Mouse (Mus musculus): ENCODE measurements around the gene Thy1. TPM values are rescaled to one million over a fixed set of nuclear protein-coding genes. Genes with fewer than 3 reads are reported as not detected.

The Thy1 gene
- total RNA-seq, 1 experiment, result 10.2 TPM

DNA sequence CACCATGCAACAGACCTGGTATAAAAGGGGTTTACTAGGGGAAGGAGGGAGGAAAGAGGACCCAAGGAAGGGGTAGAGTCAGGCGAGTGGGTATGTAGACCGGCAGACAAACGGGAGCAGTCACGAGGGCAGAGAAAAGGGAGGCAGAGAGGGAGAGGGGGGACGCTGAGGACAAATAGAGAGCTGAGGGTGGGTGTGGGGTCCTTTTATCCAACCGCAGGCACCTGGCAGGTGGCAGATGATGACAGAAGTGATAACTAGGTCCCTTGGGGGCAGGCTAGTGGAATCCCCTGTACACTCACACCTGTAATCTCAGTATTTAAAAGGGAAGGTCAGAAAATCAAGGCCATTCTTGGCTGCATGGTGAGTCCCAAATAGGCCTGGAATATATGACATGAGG is 31.0 kb upstream of the Thy1 start:
- Histone ChIP-seq H3K4me3 (ENCODE audit: insufficient read depth in 1 of 2, low read depth in 1 of 2, low read length in 2 of 2, poor library complexity in 1 of 2, severe bottlenecking in 1 of 2) (no peak overlapping the region), H3K27ac (ENCODE audit: insufficient read depth, low read depth, low read length, poor library complexity, severe bottlenecking) (no peak overlapping the region), H3K9me3 (ENCODE audit: control insufficient read depth, insufficient read depth, low read depth, low read length) (no peaks in the 10 kb centered on the region), H3K4me1 (ENCODE audit: control insufficient read depth in 2 of 2, insufficient read depth in 2 of 2, low read length in 2 of 2, poor library complexity in 1 of 2) (peaks cover 0 to 2% of the 10 kb centered on the region in 2 experiments; a peak in 1 of 4 replicates), H3K36me3 (ENCODE audit: control insufficient read depth, insufficient read depth, low read length, poor library complexity, severe bottlenecking) (no peaks in the 10 kb centered on the region), H3K9ac (ENCODE audit: insufficient read depth, low read depth, low read length, poor library complexity, severe bottlenecking) (no peak overlapping the region)
- no peak for TF ChIP-seq HCFC1 (IDR thresholded peaks at IDR 0.05; ENCODE audit: borderline replicate concordance, insufficient read depth, low read length)
- TF ChIP-seq MAFK (IDR thresholded peaks at IDR 0.05; ENCODE audit: insufficient read depth, low read depth, low read length), result no peak
- no peak for TF ChIP-seq ZNF384 (IDR thresholded peaks at IDR 0.05; ENCODE audit: low read depth, low read length)
- TF ChIP-seq CHD2 (IDR thresholded peaks at IDR 0.05; ENCODE audit: low read depth, low read length), result no peak
- TF ChIP-seq ZC3H11A (IDR thresholded peaks at IDR 0.05; ENCODE audit: borderline replicate concordance, low read depth, low read length), result no peak
- in situ Hi-C loops (cut with MboI; ENCODE audit: low sequenced_read_pairs in 2 of 2, unreplicated experiment in 2 of 2), result no loop called here
- DNase-seq (ENCODE audit: low read depth, low spot score), result no peak

GRCm38 (mm10) chr9:44012761-44013301 is 30.4 kb upstream of the Thy1 start:
- Histone ChIP-seq H3K9ac (ENCODE audit: insufficient read depth, low read depth, low read length, poor library complexity, severe bottlenecking) (no peak overlapping the region; the same call in 1 of the 2 replicates), H3K36me3 (ENCODE audit: control insufficient read depth, insufficient read depth, low read length, poor library complexity, severe bottlenecking) (no peaks in the 10 kb centered on the region), H3K4me3 (ENCODE audit: insufficient read depth in 1 of 2, low read depth in 1 of 2, low read length in 2 of 2, poor library complexity in 1 of 2, severe bottlenecking in 1 of 2) (no peak overlapping the region), H3K4me1 (ENCODE audit: control insufficient read depth in 2 of 2, insufficient read depth in 2 of 2, low read length in 2 of 2, poor library complexity in 1 of 2) (peaks cover 0 to 2% of the 10 kb centered on the region in 2 experiments; a peak in 1 of 4 replicates), H3K27ac (ENCODE audit: insufficient read depth, low read depth, low read length, poor library complexity, severe bottlenecking) (no peak overlapping the region), H3K9me3 (ENCODE audit: control insufficient read depth, insufficient read depth, low read depth, low read length) (no peaks in the 10 kb centered on the region)
- no peak for DNase-seq (ENCODE audit: low read depth, low spot score)
- in situ Hi-C loops (cut with MboI; ENCODE audit: low sequenced_read_pairs in 2 of 2, unreplicated experiment in 2 of 2), result no loop called here
- no peak for TF ChIP-seq HCFC1 (IDR thresholded peaks at IDR 0.05; ENCODE audit: borderline replicate concordance, insufficient read depth, low read length)
- TF ChIP-seq ZNF384 (IDR thresholded peaks at IDR 0.05; ENCODE audit: low read depth, low read length), result no peak
- no peak for TF ChIP-seq CHD2 (IDR thresholded peaks at IDR 0.05; ENCODE audit: low read depth, low read length)
- TF ChIP-seq MAFK (IDR thresholded peaks at IDR 0.05; ENCODE audit: insufficient read depth, low read depth, low read length), result no peak
- TF ChIP-seq ZC3H11A (IDR thresholded peaks at IDR 0.05; ENCODE audit: borderline replicate concordance, low read depth, low read length), result no peak

DNA sequence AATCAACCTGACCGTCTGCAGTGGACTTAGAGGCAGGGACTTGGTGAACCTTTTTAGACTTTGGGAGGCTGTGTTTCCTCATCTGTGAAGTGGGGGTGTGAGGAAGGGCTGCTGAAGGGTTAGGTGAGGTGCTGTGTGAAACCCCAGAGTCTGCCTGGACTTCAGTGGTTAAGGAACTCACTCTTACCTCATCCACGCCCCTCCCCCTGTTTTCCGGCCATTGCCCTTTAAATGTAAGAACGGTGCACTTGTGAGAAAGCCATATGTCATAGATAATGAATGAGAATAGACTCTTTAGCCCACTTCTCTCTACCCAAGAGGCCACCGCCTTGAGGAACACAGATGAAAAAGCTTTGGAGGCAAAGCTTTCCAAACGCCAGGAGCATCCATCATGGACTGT is 29.4 kb upstream of the Thy1 start:
- Histone ChIP-seq H3K9me3 (ENCODE audit: control insufficient read depth, insufficient read depth, low read depth, low read length) (no peaks in the 10 kb centered on the region), H3K4me3 (ENCODE audit: insufficient read depth in 1 of 2, low read depth in 1 of 2, low read length in 2 of 2, poor library complexity in 1 of 2, severe bottlenecking in 1 of 2) (no peak overlapping the region), H3K9ac (ENCODE audit: insufficient read depth, low read depth, low read length, poor library complexity, severe bottlenecking) (no peak overlapping the region), H3K27ac (ENCODE audit: insufficient read depth, low read depth, low read length, poor library complexity, severe bottlenecking) (no peak overlapping the region), H3K36me3 (ENCODE audit: control insufficient read depth, insufficient read depth, low read length, poor library complexity, severe bottlenecking) (no peaks in the 10 kb centered on the region), H3K4me1 (ENCODE audit: control insufficient read depth in 2 of 2, insufficient read depth in 2 of 2, low read length in 2 of 2, poor library complexity in 1 of 2) (peaks cover 0 to 2% of the 10 kb centered on the region in 2 experiments; a peak in 1 of 4 replicates)
- no peak for TF ChIP-seq CHD2 (IDR thresholded peaks at IDR 0.05; ENCODE audit: low read depth, low read length)
- no peak for TF ChIP-seq ZC3H11A (IDR thresholded peaks at IDR 0.05; ENCODE audit: borderline replicate concordance, low read depth, low read length)
- no peak for TF ChIP-seq ZNF384 (IDR thresholded peaks at IDR 0.05; ENCODE audit: low read depth, low read length)
- TF ChIP-seq HCFC1 (IDR thresholded peaks at IDR 0.05; ENCODE audit: borderline replicate concordance, insufficient read depth, low read length), result no peak
- no peak for TF ChIP-seq MAFK (IDR thresholded peaks at IDR 0.05; ENCODE audit: insufficient read depth, low read depth, low read length)
- no peak for DNase-seq (ENCODE audit: low read depth, low spot score)
- in situ Hi-C loops (cut with MboI; ENCODE audit: low sequenced_read_pairs in 2 of 2, unreplicated experiment in 2 of 2), result no loop called here

DNA sequence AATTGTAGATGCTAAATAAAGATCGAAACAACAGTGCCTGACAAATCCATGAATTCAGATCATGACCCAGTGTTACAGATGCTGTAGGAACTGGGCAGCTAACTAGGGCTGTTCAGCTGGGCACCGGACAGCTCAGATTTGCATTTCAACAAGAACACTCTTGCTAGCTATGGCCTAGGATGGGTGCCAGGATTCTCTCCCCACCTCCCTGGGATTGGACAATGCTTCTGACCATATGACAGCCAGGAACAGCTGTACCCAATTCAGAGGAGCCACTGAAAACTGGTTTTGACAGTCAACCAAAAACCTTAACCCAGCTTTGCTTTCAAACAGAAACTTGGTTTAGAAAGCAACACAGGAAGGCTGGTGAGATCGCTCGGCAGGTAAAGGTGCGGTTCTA is 26.9 kb upstream of the Thy1 start:
- in situ Hi-C loops (cut with MboI; ENCODE audit: low sequenced_read_pairs in 2 of 2, unreplicated experiment in 2 of 2), result no loop called here
- Histone ChIP-seq H3K27ac (ENCODE audit: insufficient read depth, low read depth, low read length, poor library complexity, severe bottlenecking) (no peak overlapping the region), H3K9ac (ENCODE audit: insufficient read depth, low read depth, low read length, poor library complexity, severe bottlenecking) (no peak overlapping the region), H3K4me3 (ENCODE audit: insufficient read depth in 1 of 2, low read depth in 1 of 2, low read length in 2 of 2, poor library complexity in 1 of 2, severe bottlenecking in 1 of 2) (no peak overlapping the region), H3K36me3 (ENCODE audit: control insufficient read depth, insufficient read depth, low read length, poor library complexity, severe bottlenecking) (no peaks in the 10 kb centered on the region), H3K4me1 (ENCODE audit: control insufficient read depth in 2 of 2, insufficient read depth in 2 of 2, low read length in 2 of 2, poor library complexity in 1 of 2) (peaks cover 0 to 2% of the 10 kb centered on the region in 2 experiments; a peak in 1 of 4 replicates), H3K9me3 (ENCODE audit: control insufficient read depth, insufficient read depth, low read depth, low read length) (no peaks in the 10 kb centered on the region)
- no peak for DNase-seq (ENCODE audit: low read depth, low spot score)
- TF ChIP-seq HCFC1 (IDR thresholded peaks at IDR 0.05; ENCODE audit: borderline replicate concordance, insufficient read depth, low read length) (no peak), ZNF384 (IDR thresholded peaks at IDR 0.05; ENCODE audit: low read depth, low read length) (no peak), ZC3H11A (IDR thresholded peaks at IDR 0.05; ENCODE audit: borderline replicate concordance, low read depth, low read length) (no peak), CHD2 (IDR thresholded peaks at IDR 0.05; ENCODE audit: low read depth, low read length) (no peak), MAFK (IDR thresholded peaks at IDR 0.05; ENCODE audit: insufficient read depth, low read depth, low read length) (no peak)

Data from ES-E14 (cell line).